Mouse (Mus musculus) erythroblast, embryonic 14.5 days (primary cell): ENCODE results near the gene Cst11. TPM values are rescaled to one million over a fixed set of nuclear protein-coding genes. Genes with fewer than 3 reads are reported as not detected.
"Not testable (repeated sequence)": the region's sequence is repeated elsewhere in the genome, so short reads cannot be mapped to it uniquely, and the experiment has no call there.

ENCODE experiments used
- H3K27me3 ChIP-seq: 2 replicates; pipeline ENCODE4 v1.6.1; 2012; ENCODE audit warnings: inconsistent platforms; ENCODE audit not compliant: control insufficient read depth
- H3K36me3 ChIP-seq: 2 replicates; pipeline ENCODE4 v1.6.1; 2012; ENCODE audit warnings: mild to moderate bottlenecking, inconsistent platforms; ENCODE audit not compliant: control insufficient read depth
- H3K4me1 ChIP-seq: 2 replicates; pipeline ENCODE4 v1.6.1; 2012; ENCODE audit warnings: inconsistent platforms; ENCODE audit not compliant: control insufficient read depth
- H3K4me3 ChIP-seq: replicated peaks from 2 replicates; pipeline ENCODE3; 2012; ENCODE audit warnings: moderate library complexity, mild to moderate bottlenecking, inconsistent platforms
- H3K9me3 ChIP-seq: 2 replicates; pipeline ENCODE4 v1.6.1; 2012; ENCODE audit warnings: low read length, inconsistent platforms, mixed read lengths; ENCODE audit not compliant: control insufficient read depth
- GATA1 ChIP-seq: IDR thresholded peaks from 2 replicates; pipeline ENCODE4 v1.6.1; 2012; ENCODE audit warnings: low read length, inconsistent platforms, mixed read lengths
- TAL1 ChIP-seq: IDR thresholded peaks from 3 replicates; pipeline ENCODE4 v1.6.1; 2012; ENCODE audit warnings: low read length, inconsistent platforms, mixed read lengths
- polyA plus RNA-seq: library from polyadenylated mRNA; stranded (reverse); fragments of >175 nt; gene quantifications from 2 replicates; pipeline ENCODE4 v1.2.3, GENCODE M21; 2012

The Cst11 gene
- not detected in 2 replicates for polyA plus RNA-seq

- H3K36me3 ChIP-seq, H3K4me3 ChIP-seq, H3K9me3 ChIP-seq, H3K27me3 ChIP-seq, H3K4me1 ChIP-seq: not testable (repeated sequence)
These were observed at the start of gene Cst11 for GRCm38 (mm10) chr2:148771397-148771796. TSS of gene Cst11 (minus strand) at chr2:148771497.

GRCm38 (mm10) chr2:148819909-148820308, 48.6 kb upstream of the Cst11 start, which contains the start of gene Cst13:
TSS of gene Cst13 (plus strand) at chr2:148820081.
- Histone ChIP-seq H3K9me3 (no peaks in the 10 kb centered on the region), H3K27me3 (no peaks in the 10 kb centered on the region), H3K4me3 (no peak within 1 kb of the TSS), H3K36me3 (no peaks in the 10 kb centered on the region), H3K4me1 (no peaks in the 10 kb centered on the region)
- TF ChIP-seq TAL1 (no peak), GATA1 (no peak)

- H3K9me3 ChIP-seq = no peaks in the 10 kb centered on the region
- no peaks in the 10 kb centered on the region for H3K27me3 ChIP-seq
- no peak for TF ChIP-seq TAL1
- TF ChIP-seq GATA1 = no peak
- H3K36me3 ChIP-seq = no peaks in the 10 kb centered on the region
- H3K4me3 ChIP-seq = no peak overlapping the region
- H3K4me1 ChIP-seq = no peaks in the 10 kb centered on the region
These were observed 35.4 kb upstream of the Cst11 start for GRCm38 (mm10) chr2:148806696-148807095.

GRCm38 (mm10) chr2:148801491-148801921, 30.2 kb upstream of the Cst11 start:
- Histone ChIP-seq H3K4me3 (no peak overlapping the region), H3K36me3 (no peaks in the 10 kb centered on the region), H3K9me3 (no peaks in the 10 kb centered on the region), H3K27me3 (no peaks in the 10 kb centered on the region), H3K4me1 (no peaks in the 10 kb centered on the region)
- TF ChIP-seq GATA1 (no peak), TAL1 (no peak)

- Histone ChIP-seq H3K4me1 (no peaks in the 10 kb centered on the region), H3K4me3 (no peak within 1 kb of the TSS), H3K9me3 (no peaks in the 10 kb centered on the region), H3K27me3 (no peaks in the 10 kb centered on the region), H3K36me3 (no peaks in the 10 kb centered on the region)
- TF ChIP-seq GATA1 = no peak
- no peak for TF ChIP-seq TAL1
These were observed 27.2 kb upstream of the Cst11 start, which contains the start of gene Cst8 for GRCm38 (mm10) chr2:148798485-148798884. TSS of gene Cst8 (plus strand) at chr2:148798785.

GRCm38 (mm10) chr2:148789142-148789541, 17.8 kb upstream of the Cst11 start, which contains the start of gene Cst12:
TSS of gene Cst12 (plus strand) at chr2:148789361.
- Histone ChIP-seq H3K27me3 (no peaks in the 10 kb centered on the region), H3K36me3 (no peaks in the 10 kb centered on the region), H3K4me1 (no peaks in the 10 kb centered on the region), H3K4me3 (no peak within 1 kb of the TSS), H3K9me3 (peaks cover 3% of the 10 kb centered on the region)
- TF ChIP-seq TAL1 (no peak), GATA1 (no peak)

GRCm38 (mm10) chr2:148781709-148782108, 10.4 kb upstream of the Cst11 start, which contains the start of gene 8030411F24Rik:
TSS of gene 8030411F24Rik (plus strand) at chr2:148782009.
- TF ChIP-seq GATA1 (no peak), TAL1 (no peak)
- Histone ChIP-seq H3K4me1 (no peaks in the 10 kb centered on the region), H3K27me3 (no peaks in the 10 kb centered on the region), H3K36me3 (no peaks in the 10 kb centered on the region), H3K4me3 (no peak within 1 kb of the TSS), H3K9me3 (no peaks in the 10 kb centered on the region)

GRCm38 (mm10) chr2:148763648-148764388, 7.5 kb downstream of the Cst11 start:
- H3K9me3 ChIP-seq = no peaks in the 10 kb centered on the region
- no peak overlapping the region for H3K4me3 ChIP-seq
- H3K4me1 ChIP-seq = no peaks in the 10 kb centered on the region
- no peak for TF ChIP-seq TAL1
- TF ChIP-seq GATA1 = no peak
- H3K27me3 ChIP-seq = no peaks in the 10 kb centered on the region
- no peaks in the 10 kb centered on the region for H3K36me3 ChIP-seq

GRCm38 (mm10) chr2:148754310-148754846, 16.9 kb downstream of the Cst11 start:
- Histone ChIP-seq H3K9me3 (no peaks in the 10 kb centered on the region), H3K4me3 (no peak overlapping the region), H3K27me3 (no peaks in the 10 kb centered on the region), H3K36me3 (no peaks in the 10 kb centered on the region), H3K4me1 (peaks cover 2% of the 10 kb centered on the region; the same call in 1 of the 2 replicates)
- TF ChIP-seq GATA1 (no peak), TAL1 (no peak)
